Mouse (Mus musculus): ENCODE measurements around the gene Ptprn. TPM values are rescaled to one million over a fixed set of nuclear protein-coding genes. Genes with fewer than 3 reads are reported as not detected.
A peak's percentile ranks its signal among the peaks of the same experiment; 100 is the strongest.

Gene Ptprn
- polyA plus RNA-seq, 1 experiment from 2014 or later: 0.35 TPM

DNA sequence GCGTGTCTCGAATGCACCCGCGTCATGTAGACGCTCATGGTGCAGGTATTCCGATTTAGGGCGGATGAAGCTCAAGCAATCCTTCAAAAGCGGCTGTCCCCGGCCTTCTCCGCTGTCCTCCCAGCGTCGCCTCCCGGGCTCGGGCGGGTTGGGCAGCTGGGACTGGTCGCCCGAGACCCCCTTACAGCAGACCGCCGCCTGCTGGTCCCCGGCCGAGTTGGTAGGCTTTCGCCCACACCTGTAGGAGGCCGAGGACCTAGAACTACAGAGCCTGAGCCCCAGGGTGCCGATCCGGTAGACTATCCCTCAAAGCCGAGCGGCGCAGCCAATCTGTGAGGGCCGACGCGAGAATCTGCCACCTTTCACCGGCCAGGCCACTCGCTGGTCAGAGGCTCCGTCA lies 44.8 kb downstream of the Ptprn start, which contains the start of gene Tuba4a:
Gene Tuba4a (minus strand): TSS at position 335 of the 400 bp plus-strand sequence.
- Histone ChIP-seq H3K4me2 (peak within 1 kb of the TSS; percentile 96), H3K9me3 (no peaks in the 10 kb centered on the region), H3K27me3 (peaks cover 75% of the 10 kb centered on the region), H3K9ac (replicated peaks) (peak within 1 kb of the TSS; percentile 42), H3K4me3 (replicated peaks) (peak within 1 kb of the TSS; percentile 53), H3K27ac (no peak within 1 kb of the TSS), H3K36me3 (peaks cover 13% of the 10 kb centered on the region), H3K4me1 (replicated peaks) (peaks cover 19% of the 10 kb centered on the region)
- under 1% methylated on average over 34 of the region's 34 CpGs for WGBS
- ATAC-seq (ENCODE audit: insufficient number of reproducible peaks, insufficient read depth, low FRiP score, low TSS enrichment, low read depth): 0 out of 2 replicates have a peak, but pooled peaks have one; percentile 26

DNA sequence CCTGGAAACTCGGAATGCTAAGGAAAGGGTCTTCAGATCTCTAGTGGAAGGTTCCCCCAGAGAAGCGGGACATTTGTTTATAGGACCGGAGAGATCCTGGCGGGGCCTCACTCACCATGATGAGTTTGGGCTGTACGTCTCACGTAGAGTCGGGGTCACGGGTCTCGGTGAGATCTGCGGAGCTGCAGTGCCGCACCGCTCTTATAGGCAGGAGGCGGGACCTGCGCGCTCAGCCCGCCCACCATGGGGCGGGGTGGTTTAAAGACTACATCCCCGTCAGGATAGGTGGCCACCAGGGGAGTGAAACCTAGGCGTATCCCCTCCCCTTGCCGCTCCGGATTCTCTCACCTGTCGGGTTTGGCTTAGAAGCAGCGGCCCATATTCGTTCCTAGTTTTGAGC lies 45.2 kb downstream of the Ptprn start:
- under 1% methylated on average over 24 of the region's 24 CpGs for WGBS
- Histone ChIP-seq H3K36me3 (peaks cover 18% of the 10 kb centered on the region), H3K27ac (no peak overlapping the region), H3K4me2 (peak overlapping the region; percentile 96), H3K9ac (replicated peaks) (peak overlapping the region; percentile 42), H3K4me3 (replicated peaks) (peak overlapping the region; percentile 53), H3K4me1 (replicated peaks) (peaks cover 19% of the 10 kb centered on the region), H3K9me3 (no peaks in the 10 kb centered on the region), H3K27me3 (peaks cover 75% of the 10 kb centered on the region)
- peak; percentile 87 for ATAC-seq (ENCODE audit: insufficient number of reproducible peaks, insufficient read depth, low FRiP score, low TSS enrichment, low read depth)

DNA sequence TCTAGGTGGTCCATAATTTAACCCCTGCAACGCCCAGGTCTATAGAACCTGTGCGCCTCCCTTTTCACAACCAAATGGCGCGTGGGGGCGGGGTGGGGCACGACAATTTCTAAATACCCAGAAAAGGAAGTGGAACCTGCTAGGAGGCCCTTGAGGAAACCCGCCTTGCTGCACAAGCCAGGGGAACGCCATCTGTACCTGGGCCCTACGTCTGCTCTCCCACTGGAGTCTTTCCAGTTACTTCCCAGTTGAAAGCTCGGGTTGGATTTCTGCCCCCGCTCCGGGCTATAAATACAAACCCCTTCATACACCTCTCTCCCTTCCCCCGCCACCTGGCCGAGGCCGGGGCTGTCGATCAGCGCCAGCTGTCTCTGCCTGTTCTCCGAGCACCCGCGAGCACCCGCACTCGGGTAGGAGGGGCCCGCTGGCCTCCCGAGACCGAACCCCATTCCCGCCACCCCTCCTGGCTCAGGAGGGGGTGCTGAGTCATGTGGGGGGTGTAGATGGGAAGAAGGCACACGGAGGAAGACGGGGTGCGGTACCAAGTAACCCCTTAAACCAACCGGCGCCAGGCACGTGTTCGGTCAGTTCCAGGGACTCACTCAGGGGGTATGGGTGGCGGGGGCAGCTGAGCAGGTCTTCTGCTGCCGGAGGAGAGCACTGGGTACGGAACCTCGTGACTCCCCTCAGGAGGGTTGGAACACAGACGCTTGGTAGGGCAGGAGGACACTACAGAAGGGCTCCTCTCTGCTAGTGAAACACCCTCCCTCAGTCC lies 45.9 kb downstream of the Ptprn start:
- Histone ChIP-seq H3K4me3 (replicated peaks) (peak overlapping the region; percentile 53), H3K9ac (replicated peaks) (0 out of 2 replicates have a peak overlapping the region, but pooled peaks have one; percentile 42), H3K27me3 (peaks cover 75% of the 10 kb centered on the region), H3K36me3 (peaks cover 25% of the 10 kb centered on the region), H3K27ac (no peak overlapping the region), H3K9me3 (no peaks in the 10 kb centered on the region), H3K4me2 (peak overlapping the region; percentile 96), H3K4me1 (replicated peaks) (peaks cover 19% of the 10 kb centered on the region)
- peak; percentile 63; the same call in 1 of the 2 replicates for ATAC-seq (ENCODE audit: insufficient number of reproducible peaks, insufficient read depth, low FRiP score, low TSS enrichment, low read depth)
- 2% methylated on average over 38 of the region's 38 CpGs for WGBS

DNA sequence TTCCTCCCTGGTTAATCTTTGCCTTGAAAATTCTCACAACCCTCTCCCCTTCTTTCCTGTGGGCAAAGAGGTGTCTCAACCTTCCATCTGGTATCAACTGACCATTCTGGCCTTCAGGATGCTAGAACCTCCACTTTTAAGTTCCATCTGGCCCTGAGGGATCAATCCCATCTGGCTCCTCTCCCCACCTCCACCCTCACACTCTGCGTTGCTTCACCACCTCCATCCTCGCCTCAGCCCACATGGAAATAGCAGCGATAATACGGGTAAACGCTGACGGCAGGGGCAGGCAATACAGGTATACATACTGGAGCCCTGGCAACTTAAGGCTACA lies 46.4 kb downstream of the Ptprn start:
- 3% methylated on average over 6 of the region's 6 CpGs for whole genome bisulfite sequencing

DNA sequence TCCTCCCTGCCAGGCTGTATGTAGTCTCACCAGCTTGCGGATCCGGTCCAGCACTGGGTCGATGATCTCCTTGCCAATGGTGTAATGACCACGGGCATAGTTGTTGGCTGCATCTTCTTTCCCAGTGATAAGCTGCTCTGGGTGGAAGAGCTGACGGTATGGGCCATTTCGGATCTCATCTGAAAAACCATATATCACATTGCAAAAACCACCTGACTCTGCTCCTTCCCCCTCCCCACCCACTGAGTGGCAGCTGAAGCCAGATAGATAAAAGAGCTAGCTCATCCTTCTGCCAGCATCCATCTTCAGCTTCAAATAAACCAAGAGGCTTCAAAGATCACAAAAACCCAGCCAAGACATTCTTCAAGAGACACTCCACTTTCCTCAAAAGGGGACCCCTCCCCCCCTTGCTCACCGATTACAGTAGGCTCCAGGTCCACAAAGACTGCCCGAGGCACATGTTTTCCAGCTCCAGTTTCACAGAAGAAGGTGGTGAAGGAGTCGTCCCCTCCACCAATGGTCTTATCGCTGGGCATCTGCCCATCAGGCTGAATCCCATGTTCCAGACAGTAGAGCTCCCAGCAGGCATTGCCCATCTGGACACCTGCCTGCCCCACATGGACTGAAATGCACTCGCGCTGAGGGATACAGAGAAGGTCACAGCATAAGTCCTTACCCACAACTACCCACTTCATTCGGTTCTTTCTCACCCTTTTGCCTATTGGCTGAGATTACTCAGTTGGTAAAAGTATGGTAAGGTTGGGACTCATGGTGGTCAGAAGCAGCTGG lies 47.3 kb downstream of the Ptprn start:
- H3K4me1 ChIP-seq (replicated peaks): peaks cover 25% of the 10 kb centered on the region
- peaks cover 39% of the 10 kb centered on the region for H3K36me3 ChIP-seq
- no peaks in the 10 kb centered on the region for H3K9me3 ChIP-seq
- H3K27me3 ChIP-seq: peaks cover 64% of the 10 kb centered on the region
- H3K4me3 ChIP-seq (replicated peaks): no peak overlapping the region
- H3K27ac ChIP-seq: no peak overlapping the region
- no peak for ATAC-seq (ENCODE audit: insufficient number of reproducible peaks, insufficient read depth, low FRiP score, low TSS enrichment, low read depth)
- H3K9ac ChIP-seq (replicated peaks): no peak overlapping the region
- H3K4me2 ChIP-seq: 0 out of 2 replicates have a peak overlapping the region, but pooled peaks have one; percentile 96
- WGBS: 76% methylated on average over 13 of the region's 13 CpGs

More for the DNA sequence above, 46.4 kb downstream of the Ptprn start:
- peaks cover 30% of the 10 kb centered on the region for H3K36me3 ChIP-seq
- H3K4me3 ChIP-seq (replicated peaks): peak overlapping the region; percentile 53
- H3K9ac ChIP-seq (replicated peaks): no peak overlapping the region
- no peak for ATAC-seq (ENCODE audit: insufficient number of reproducible peaks, insufficient read depth, low FRiP score, low TSS enrichment, low read depth)
- H3K27ac ChIP-seq: no peak overlapping the region
- peaks cover 19% of the 10 kb centered on the region for H3K4me1 ChIP-seq (replicated peaks)
- H3K27me3 ChIP-seq: peaks cover 73% of the 10 kb centered on the region
- no peaks in the 10 kb centered on the region for H3K9me3 ChIP-seq
- H3K4me2 ChIP-seq: peak overlapping the region; percentile 96

DNA sequence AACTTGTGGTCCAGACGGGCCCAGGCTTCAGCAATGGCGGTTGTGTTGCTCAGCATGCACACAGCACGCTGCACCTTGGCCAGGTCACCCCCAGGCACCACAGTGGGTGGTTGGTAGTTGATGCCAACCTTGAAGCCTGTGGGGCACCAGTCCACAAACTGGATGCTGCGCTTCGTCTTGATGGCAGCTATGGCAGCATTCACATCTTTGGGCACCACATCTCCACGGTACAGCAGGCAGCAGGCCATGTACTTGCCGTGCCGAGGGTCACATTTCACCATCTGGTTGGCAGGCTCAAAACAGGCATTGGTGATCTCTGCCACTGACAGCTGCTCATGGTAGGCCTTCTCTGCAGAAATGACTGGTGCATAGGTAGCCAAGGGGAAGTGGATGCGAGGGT lies 48.5 kb downstream of the Ptprn start:
- H3K27ac ChIP-seq: no peak overlapping the region
- H3K4me3 ChIP-seq (replicated peaks): no peak overlapping the region
- H3K9ac ChIP-seq (replicated peaks): no peak overlapping the region
- H3K27me3 ChIP-seq: peaks cover 52% of the 10 kb centered on the region
- H3K9me3 ChIP-seq: no peaks in the 10 kb centered on the region
- peaks cover 42% of the 10 kb centered on the region for H3K36me3 ChIP-seq
- ATAC-seq (ENCODE audit: insufficient number of reproducible peaks, insufficient read depth, low FRiP score, low TSS enrichment, low read depth): no peak
- WGBS: 90% methylated on average over 9 of the region's 9 CpGs
- H3K4me2 ChIP-seq: no peak overlapping the region
- H3K4me1 ChIP-seq (replicated peaks): peaks cover 34% of the 10 kb centered on the region

DNA sequence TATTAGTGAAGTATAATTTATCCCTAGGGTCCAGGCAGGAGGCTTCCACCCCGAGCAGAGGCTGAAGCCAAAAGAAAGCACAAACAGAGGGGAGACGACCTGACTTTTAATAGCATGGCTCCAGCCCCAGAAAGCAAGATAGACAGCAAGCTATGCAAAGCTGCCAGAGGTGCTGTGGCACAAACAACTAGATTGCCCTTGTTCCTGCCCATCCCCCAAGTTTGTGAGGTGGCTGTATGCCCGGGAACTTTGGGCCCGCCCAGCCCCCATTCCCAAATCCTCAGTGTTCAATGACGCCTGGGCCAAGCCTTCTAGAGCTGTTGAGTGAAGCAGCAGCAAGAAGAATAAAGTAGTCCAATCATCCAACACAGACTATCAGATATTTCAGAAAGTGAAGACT lies 49.4 kb downstream of the Ptprn start:
- Histone ChIP-seq H3K9ac (replicated peaks) (no peak overlapping the region), H3K9me3 (no peaks in the 10 kb centered on the region), H3K36me3 (peaks cover 42% of the 10 kb centered on the region), H3K4me2 (no peak overlapping the region), H3K27me3 (peaks cover 43% of the 10 kb centered on the region), H3K27ac (no peak overlapping the region), H3K4me1 (replicated peaks) (peaks cover 37% of the 10 kb centered on the region), H3K4me3 (replicated peaks) (no peak overlapping the region)
- ATAC-seq (ENCODE audit: insufficient number of reproducible peaks, insufficient read depth, low FRiP score, low TSS enrichment, low read depth): no peak
- 79% methylated on average over 5 of the region's 5 CpGs for WGBS

DNA sequence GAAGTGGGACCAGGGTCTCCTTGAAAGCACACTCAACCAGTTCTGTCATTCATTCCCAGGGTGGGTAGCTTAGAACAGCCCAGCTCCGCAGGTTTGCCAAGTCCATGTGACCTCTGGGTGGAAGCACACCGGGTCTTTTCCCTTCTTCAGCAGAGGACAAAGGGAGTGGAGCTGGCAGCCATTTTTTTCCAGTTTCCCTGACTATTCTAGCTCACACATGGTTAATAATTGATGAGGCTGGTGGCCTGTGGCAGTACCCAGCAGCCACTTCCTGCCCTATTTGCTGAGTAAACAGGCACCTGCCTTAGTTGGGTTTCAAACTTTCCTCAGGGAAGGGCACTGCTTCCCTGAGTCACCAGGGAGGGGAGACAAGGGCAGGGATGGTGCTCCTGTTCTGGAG lies 49.9 kb downstream of the Ptprn start:
- 84% methylated on average over 2 of the region's 2 CpGs for WGBS
- peaks cover 37% of the 10 kb centered on the region for H3K4me1 ChIP-seq (replicated peaks)

DNA sequence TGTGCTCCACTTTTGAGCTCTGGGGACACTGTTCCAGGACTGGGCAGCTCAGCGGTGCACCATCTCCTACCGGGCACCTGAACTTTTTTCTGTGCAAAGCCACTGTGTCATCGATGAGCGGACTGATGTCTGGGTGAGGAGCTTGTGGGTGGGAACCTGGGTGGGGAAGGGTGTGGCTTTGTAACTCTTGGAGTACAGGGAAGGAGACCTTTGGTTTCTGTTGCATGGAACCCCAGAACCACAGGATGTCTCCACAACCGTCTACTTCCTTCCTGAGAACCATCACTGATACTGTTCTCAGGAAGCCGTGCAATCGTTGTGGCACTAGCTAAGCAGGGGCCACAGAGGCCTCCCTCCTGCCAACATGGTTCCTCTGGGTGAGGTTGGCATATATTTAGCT lies 51.2 kb downstream of the Ptprn start:
- ATAC-seq (ENCODE audit: insufficient number of reproducible peaks, insufficient read depth, low FRiP score, low TSS enrichment, low read depth): no peak

More for the DNA sequence above, 49.9 kb downstream of the Ptprn start:
- Histone ChIP-seq H3K9ac (replicated peaks) (no peak overlapping the region), H3K9me3 (no peaks in the 10 kb centered on the region), H3K4me3 (replicated peaks) (no peak overlapping the region), H3K27me3 (peaks cover 38% of the 10 kb centered on the region), H3K4me2 (no peak overlapping the region), H3K27ac (no peak overlapping the region), H3K36me3 (peaks cover 42% of the 10 kb centered on the region)
- no peak for ATAC-seq (ENCODE audit: insufficient number of reproducible peaks, insufficient read depth, low FRiP score, low TSS enrichment, low read depth)

DNA sequence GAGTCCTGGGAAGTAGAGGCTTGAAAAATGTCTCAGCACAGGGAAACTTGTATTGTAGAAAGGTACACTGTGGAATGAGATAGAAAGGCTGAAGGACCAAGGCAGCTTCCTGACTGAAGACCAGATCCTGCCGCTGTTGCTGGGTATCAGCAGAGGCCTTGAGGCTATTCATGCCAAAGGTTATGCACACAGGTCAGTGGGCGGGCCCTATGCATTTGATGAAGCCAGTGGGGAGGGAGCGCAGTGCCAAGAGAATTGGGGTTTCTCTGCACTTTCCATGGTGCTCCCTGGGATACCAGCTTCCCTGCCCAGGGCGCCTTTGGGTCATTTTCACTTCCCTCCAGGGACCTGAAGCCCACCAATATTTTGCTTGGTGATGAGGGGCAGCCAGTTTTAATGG lies 51.8 kb downstream of the Ptprn start:
- H3K4me2 ChIP-seq: no peak overlapping the region

More for the DNA sequence above, 51.2 kb downstream of the Ptprn start:
- H3K4me3 ChIP-seq (replicated peaks): no peak overlapping the region
- no peak overlapping the region for H3K9ac ChIP-seq (replicated peaks)
- H3K9me3 ChIP-seq: no peaks in the 10 kb centered on the region
- peaks cover 32% of the 10 kb centered on the region for H3K4me1 ChIP-seq (replicated peaks)
- H3K4me2 ChIP-seq: no peak overlapping the region
- no peak overlapping the region for H3K27ac ChIP-seq
- H3K27me3 ChIP-seq: peaks cover 25% of the 10 kb centered on the region
- peaks cover 42% of the 10 kb centered on the region for H3K36me3 ChIP-seq
- 92% methylated on average over 7 of the region's 7 CpGs for WGBS

DNA sequence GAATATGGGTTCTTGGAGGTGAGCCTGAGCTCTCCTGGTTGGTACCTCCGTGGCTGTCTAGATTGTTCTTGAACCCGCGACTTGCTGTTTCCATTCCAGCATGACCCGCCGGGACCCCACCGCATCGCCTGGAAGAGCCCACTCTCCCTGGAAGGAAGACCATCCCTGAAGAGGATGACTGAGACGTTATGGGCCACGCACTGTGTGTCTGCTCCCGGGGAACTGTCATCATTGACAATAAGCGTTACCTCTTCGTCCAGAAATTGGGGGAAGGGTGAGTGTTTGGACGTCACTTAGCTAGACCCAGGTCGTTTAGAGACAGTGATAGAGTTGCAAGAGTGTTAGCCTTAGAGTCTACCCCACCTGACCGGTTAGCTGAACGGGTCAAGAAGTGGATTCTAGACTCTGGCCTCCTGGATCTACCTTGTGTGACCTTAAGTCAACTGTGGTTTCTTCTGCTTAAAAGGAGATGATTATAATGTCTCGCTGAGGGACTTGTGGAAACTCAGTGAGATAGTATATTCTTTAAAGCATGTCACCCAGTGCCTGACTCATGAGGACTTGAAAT lies 53.1 kb downstream of the Ptprn start:
- Histone ChIP-seq H3K27me3 (peaks cover 7% of the 10 kb centered on the region; the same call in 1 of the 2 replicates), H3K9ac (replicated peaks) (peak overlapping the region; percentile 90), H3K4me3 (replicated peaks) (peak overlapping the region; percentile 97), H3K4me1 (replicated peaks) (peaks cover 29% of the 10 kb centered on the region), H3K27ac (no peak overlapping the region), H3K36me3 (peaks cover 42% of the 10 kb centered on the region), H3K9me3 (no peaks in the 10 kb centered on the region), H3K4me2 (peak overlapping the region; percentile 92)
- WGBS: 14% methylated on average over 17 of the region's 17 CpGs
- no peak; the same call in 1 of the 2 replicates for ATAC-seq (ENCODE audit: insufficient number of reproducible peaks, insufficient read depth, low FRiP score, low TSS enrichment, low read depth)

More for the DNA sequence above, 51.8 kb downstream of the Ptprn start:
- no peak overlapping the region for H3K4me3 ChIP-seq (replicated peaks)
- no peak overlapping the region for H3K9ac ChIP-seq (replicated peaks)
- peaks cover 42% of the 10 kb centered on the region for H3K36me3 ChIP-seq
- peaks cover 29% of the 10 kb centered on the region for H3K4me1 ChIP-seq (replicated peaks)
- no peaks in the 10 kb centered on the region for H3K9me3 ChIP-seq
- 91% methylated on average over 4 of the region's 4 CpGs for WGBS
- no peak for ATAC-seq (ENCODE audit: insufficient number of reproducible peaks, insufficient read depth, low FRiP score, low TSS enrichment, low read depth)
- H3K27me3 ChIP-seq: peaks cover 19% of the 10 kb centered on the region
- H3K27ac ChIP-seq: no peak overlapping the region
